Mouse (Mus musculus) brain, embryonic 14.5 days (tissue): ENCODE measurements around the gene Trpv2.

Experiments
- CTCF ChIP-seq: fragments of 200-500 bp; IDR thresholded peaks from 2 replicates; pipeline ENCODE4 v1.5.1; 2012; ENCODE audit warnings: inconsistent platforms, mild to moderate bottlenecking, moderate library complexity, borderline replicate concordance; ENCODE audit not compliant: insufficient read depth, insufficient read length; ENCODE audit errors: extremely low read depth
- POLR2A ChIP-seq: fragments of 200-500 bp; IDR thresholded peaks from 2 replicates; pipeline ENCODE4 v1.6.1; 2012; ENCODE audit warnings: mild to moderate bottlenecking, inconsistent platforms, borderline replicate concordance; ENCODE audit not compliant: poor library complexity, insufficient read depth, insufficient read length, severe bottlenecking; ENCODE audit errors: extremely low read depth

DNA sequence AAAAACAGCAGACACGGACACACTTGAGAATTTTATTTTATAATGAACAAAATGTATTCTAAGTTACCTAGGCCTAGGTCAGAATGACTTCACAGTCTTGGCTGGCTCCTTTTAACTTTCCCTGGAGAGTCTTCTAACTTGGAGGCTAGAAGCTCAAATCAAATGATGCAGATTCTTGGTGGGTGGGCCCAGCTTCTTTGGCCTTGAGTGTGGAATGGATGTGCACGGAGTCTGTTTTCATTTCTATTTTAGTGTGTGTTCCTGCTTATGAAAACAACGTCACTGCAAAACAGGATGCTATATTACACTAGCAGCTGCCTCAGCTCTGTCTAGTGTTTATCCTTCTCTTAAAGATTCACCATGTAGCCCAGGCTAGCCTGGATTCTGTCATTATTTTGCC is 61.1 kb downstream of the Trpv2 start:
- no peak for TF ChIP-seq CTCF
- no peak for TF ChIP-seq POLR2A
